Mouse (Mus musculus) 3134 (cell line): ENCODE results near the gene Mpp2.

Source experiments
- DNase-seq: peaks from one replicate; pipeline ENCODE4 v3.0.0-alpha.2; 2011; ENCODE audit warnings: low spot score; ENCODE audit not compliant: insufficient read length; ENCODE audit errors: extremely low read depth

Gene Mpp2

GRCm38 (mm10) chr11:102087931-102088898 lies at the start of gene Mpp2:
Gene Mpp2 (minus strand): TSS chr11:102088515.
- peak; percentile 86 for DNase-seq

GRCm38 (mm10) chr11:102137625-102138446 lies 49.5 kb upstream of the Mpp2 start:
- no peak for DNase-seq

- DNase-seq: no peak
These were observed 46.2 kb upstream of the Mpp2 start for GRCm38 (mm10) chr11:102134516-102134915.

GRCm38 (mm10) chr11:102117386-102117785 lies 29.1 kb upstream of the Mpp2 start:
- DNase-seq: no peak

- no peak for DNase-seq
These were observed 27.9 kb upstream of the Mpp2 start for GRCm38 (mm10) chr11:102116241-102116640.

GRCm38 (mm10) chr11:102111576-102111975 lies 23.3 kb upstream of the Mpp2 start:
- DNase-seq: no peak

GRCm38 (mm10) chr11:102107732-102108131 lies 19.4 kb upstream of the Mpp2 start, which contains the start of gene Pyy:
Gene Pyy (minus strand): TSS chr11:102107832.
- no peak for DNase-seq

GRCm38 (mm10) chr11:102106911-102107310 lies 18.6 kb upstream of the Mpp2 start:
- no peak for DNase-seq

- DNase-seq: peak; percentile 35
These were observed 14.4 kb upstream of the Mpp2 start for GRCm38 (mm10) chr11:102102485-102103258.

GRCm38 (mm10) chr11:102101219-102101618 lies 12.9 kb upstream of the Mpp2 start, which contains the start of gene Ppy:
Gene Ppy (minus strand): TSS chr11:102101319.
- no peak for DNase-seq

- peak; percentile 60 for DNase-seq
These were observed 8.6 kb upstream of the Mpp2 start for GRCm38 (mm10) chr11:102096887-102097391.

- DNase-seq: no peak
These were observed 8.1 kb upstream of the Mpp2 start for GRCm38 (mm10) chr11:102096446-102096845.

- no peak for DNase-seq
These were observed 7.4 kb upstream of the Mpp2 start for GRCm38 (mm10) chr11:102095676-102096075.

- peak; percentile 69 for DNase-seq
These were observed 933 bp upstream of the Mpp2 start for GRCm38 (mm10) chr11:102089088-102089808.

- DNase-seq: peak; percentile 94
These were observed 1.1 kb downstream of the Mpp2 start for GRCm38 (mm10) chr11:102087081-102087751.

- no peak for DNase-seq
These were observed 2.0 kb downstream of the Mpp2 start for GRCm38 (mm10) chr11:102086331-102086730.

GRCm38 (mm10) chr11:102084159-102084558 lies 4.2 kb downstream of the Mpp2 start:
- no peak for DNase-seq

GRCm38 (mm10) chr11:102083193-102083592 lies 5.1 kb downstream of the Mpp2 start:
- no peak for DNase-seq

- no peak for DNase-seq
These were observed 6.0 kb downstream of the Mpp2 start for GRCm38 (mm10) chr11:102082322-102082721.
